Mouse (Mus musculus) forebrain, embryonic 14.5 days (tissue): ENCODE results near the gene Dppa3. TPM values are rescaled to one million over a fixed set of nuclear protein-coding genes. Genes with fewer than 3 reads are reported as not detected.

Experiments
- ATAC-seq: fragments of 200-750 bp; cut with Nextera tagmentation; 2 replicates; pipeline ENCODE4 v1.8.0; 2017; ENCODE audit warnings: mild to moderate bottlenecking, moderate library complexity
- DNase-seq: peaks from one replicate; pipeline ENCODE4 v3.0.0-alpha.2; 2015; ENCODE audit warnings: low spot score
- H3K27ac ChIP-seq: fragments of 300-500 bp; sonication (generic); 2 replicates; pipeline ENCODE4 v1.5.1; 2014; ENCODE audit warnings: low read depth, mild to moderate bottlenecking, control low read depth, low read length, moderate library complexity
- H3K27me3 ChIP-seq: fragments of 300-500 bp; sonication (generic); replicated peaks from 2 replicates; pipeline ENCODE4 v1.6.1; 2014; ENCODE audit warnings: low read length, control low read depth, mixed read lengths; ENCODE audit not compliant: control insufficient read depth, insufficient read depth
- H3K36me3 ChIP-seq: fragments of 300-500 bp; sonication (generic); 2 replicates; pipeline ENCODE4 v1.6.1; 2014; ENCODE audit warnings: low read length, control low read depth; ENCODE audit not compliant: control insufficient read depth, insufficient read depth
- H3K4me1 ChIP-seq: fragments of 300-500 bp; sonication (generic); 2 replicates; pipeline ENCODE4 v1.6.1; 2014; ENCODE audit warnings: antibody characterized with exemption, low read length, control low read depth; ENCODE audit not compliant: control insufficient read depth, insufficient read depth
- H3K4me2 ChIP-seq: fragments of 300-500 bp; sonication (generic); 2 replicates; pipeline ENCODE4 v1.6.1; 2014; ENCODE audit warnings: mild to moderate bottlenecking, control low read depth, low read length
- H3K4me3 ChIP-seq: fragments of 300-500 bp; sonication (generic); 2 replicates; pipeline ENCODE4 v1.5.1; 2014; ENCODE audit warnings: low read depth, low read length, control low read depth
- H3K9ac ChIP-seq: fragments of 300-500 bp; sonication (generic); 2 replicates; pipeline ENCODE4 v1.6.1; 2014; ENCODE audit warnings: mild to moderate bottlenecking, low read length, control low read depth, moderate library complexity
- H3K9me3 ChIP-seq: fragments of 300-500 bp; sonication (generic); replicated peaks from 2 replicates; pipeline ENCODE4 v1.6.1; 2016; ENCODE audit warnings: low read length, control low read depth, mixed read lengths; ENCODE audit not compliant: control insufficient read depth
- WGBS: fragments of 180-500 bp; shearing (Covaris S2); extraction: QIAGEN DNeasy Blood & Tissue Kit; methylation state at CpG from one replicate; pipeline ENCODE4 v1.1.7; 2014; 5-methylcytosine and 5-hydroxymethylcytosine counted together
- polyA plus RNA-seq: library from polyadenylated mRNA; unstranded; fragments of >200 nt; fragmentation: Nextera tagmentation; extraction: Ambion mirVana; gene quantifications from 2 replicates; pipeline ENCODE4 v1.2.1, GENCODE M21; 2014

Gene Dppa3
- polyA plus RNA-seq, 1 experiment from 2014 or later, result not detected

DNA sequence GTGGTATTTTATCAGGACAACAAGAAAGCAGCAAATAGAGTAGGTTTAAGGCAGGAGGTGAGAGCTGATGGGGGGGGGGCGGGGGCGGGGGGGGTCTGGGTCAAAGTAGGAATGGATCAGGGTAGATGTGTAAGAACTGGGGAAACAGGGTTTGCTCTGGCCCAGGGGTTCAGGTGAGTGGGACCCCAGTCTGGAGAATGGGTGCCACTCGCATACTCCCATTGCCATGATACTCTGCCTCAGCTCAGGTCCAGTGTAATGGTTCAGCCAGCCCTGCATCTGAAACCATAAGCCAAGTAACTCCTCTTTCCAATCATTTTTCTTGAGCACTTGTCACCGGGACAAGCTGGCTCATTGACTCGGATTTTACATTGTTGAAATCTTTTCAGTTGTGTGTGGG lies 42.6 kb downstream of the Dppa3 start:
- 76% methylated on average over 5 of the region's 5 CpGs for WGBS
- no peaks in the 10 kb centered on the region for H3K9me3 ChIP-seq
- ATAC-seq, result 0 out of 2 replicates have a peak, but pooled peaks have one; percentile 6

DNA sequence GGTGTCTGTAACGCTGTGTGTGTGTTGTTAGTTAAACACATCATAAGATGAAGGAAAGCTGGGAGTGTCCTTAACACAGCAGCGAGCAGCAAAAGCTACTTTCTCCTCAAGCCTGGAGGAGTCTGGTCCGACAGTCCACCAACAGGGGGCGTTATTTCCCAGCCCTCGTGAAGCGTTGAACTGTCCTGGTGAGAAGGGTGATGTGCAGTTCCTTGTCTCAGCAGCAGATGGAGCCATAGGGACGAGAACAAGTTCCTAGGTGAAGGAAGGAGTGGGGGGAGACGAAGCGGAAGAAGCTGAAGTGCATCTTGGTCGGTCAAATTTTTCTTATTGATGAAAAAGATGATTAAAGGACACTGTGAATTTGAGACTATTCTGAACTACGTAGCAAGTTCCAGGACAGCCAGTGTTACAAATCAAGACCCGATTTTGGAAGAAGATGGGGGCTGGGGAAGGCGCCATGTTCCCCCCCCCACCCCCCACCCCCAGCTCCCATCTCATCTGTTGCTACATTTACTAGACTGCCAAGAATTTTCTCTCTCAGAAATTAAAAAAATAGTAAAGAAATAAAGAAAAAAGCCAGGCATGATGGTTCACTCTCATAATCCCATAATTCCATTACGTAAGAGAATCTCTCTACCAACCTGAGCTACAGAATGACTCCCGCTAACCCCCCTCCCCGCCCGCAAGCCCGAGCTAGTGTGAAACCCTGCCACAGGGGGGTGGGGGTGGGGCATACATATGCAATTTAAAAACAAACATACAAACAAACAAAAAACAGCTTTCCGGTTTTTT lies 43.4 kb downstream of the Dppa3 start:
- no peak overlapping the region for H3K27ac ChIP-seq

More for the DNA sequence above, 42.6 kb downstream of the Dppa3 start:
- Histone ChIP-seq H3K4me2 (no peak overlapping the region), H3K36me3 (no peaks in the 10 kb centered on the region), H3K9ac (no peak overlapping the region), H3K4me1 (no peaks in the 10 kb centered on the region), H3K4me3 (no peak overlapping the region), H3K27me3 (no peaks in the 10 kb centered on the region), H3K27ac (no peak overlapping the region)
- DNase-seq, result no peak

DNA sequence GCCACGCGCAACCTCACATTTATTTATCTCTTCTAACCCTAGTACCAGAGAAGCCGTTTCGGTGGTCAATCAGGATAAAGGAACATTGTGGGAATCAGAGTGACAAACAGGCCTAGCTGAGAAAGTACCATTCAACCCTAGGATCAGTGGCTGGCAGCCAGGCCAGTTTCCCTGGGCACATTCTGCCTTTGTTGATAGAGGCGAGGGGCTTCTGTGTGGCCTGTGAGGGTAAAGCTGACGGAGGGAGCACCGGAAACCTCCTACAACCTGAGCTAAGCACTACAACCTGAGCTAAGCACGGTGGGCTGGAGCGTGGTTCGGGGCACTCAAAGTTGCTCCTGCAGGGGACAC lies 44.0 kb downstream of the Dppa3 start:
- ATAC-seq, result peak; percentile 35; the same call in 1 of the 2 replicates
- peak; percentile 36 for DNase-seq
- H3K27ac ChIP-seq, result 0 out of 2 replicates have a peak overlapping the region, but pooled peaks have one; percentile 17
- H3K4me3 ChIP-seq, result peak overlapping the region; percentile 38
- no peaks in the 10 kb centered on the region for H3K36me3 ChIP-seq
- H3K27me3 ChIP-seq, result no peaks in the 10 kb centered on the region
- no peaks in the 10 kb centered on the region for H3K9me3 ChIP-seq
- 21% methylated on average over 10 of the region's 10 CpGs for WGBS
- no peaks in the 10 kb centered on the region for H3K4me1 ChIP-seq
- H3K4me2 ChIP-seq, result peak overlapping the region; percentile 61
- peak overlapping the region; percentile 57; the same call in 1 of the 2 replicates for H3K9ac ChIP-seq

More for the DNA sequence above, 43.4 kb downstream of the Dppa3 start:
- Histone ChIP-seq H3K4me3 (peak overlapping the region; percentile 38), H3K27me3 (no peaks in the 10 kb centered on the region), H3K9me3 (no peaks in the 10 kb centered on the region), H3K36me3 (no peaks in the 10 kb centered on the region), H3K4me1 (no peaks in the 10 kb centered on the region), H3K4me2 (peak overlapping the region; percentile 61), H3K9ac (peak overlapping the region; percentile 57)
- DNase-seq, result peak; percentile 98
- ATAC-seq, result peak; percentile 92
- WGBS, result 6% methylated on average over 19 of the region's 19 CpGs

DNA sequence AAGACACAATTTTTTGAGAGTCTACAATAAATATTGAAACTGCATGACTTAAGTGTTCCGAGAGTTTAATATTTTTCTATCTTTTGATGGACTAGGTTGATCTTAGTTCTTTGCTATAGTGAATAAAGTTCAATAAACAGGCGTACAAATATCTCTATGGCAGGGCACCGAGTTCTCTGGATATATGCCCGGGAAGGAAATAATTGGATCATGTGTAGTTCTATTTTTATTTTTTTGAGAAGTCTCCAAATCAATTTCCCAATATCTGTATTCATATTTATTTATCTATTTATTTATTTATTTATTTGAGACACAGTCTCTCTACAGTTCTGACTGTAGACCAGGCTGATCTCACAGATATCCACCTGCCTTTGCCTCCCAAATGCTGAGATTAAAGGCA lies 44.6 kb downstream of the Dppa3 start:
- H3K9ac ChIP-seq, result no peak overlapping the region
- H3K4me3 ChIP-seq, result no peak overlapping the region
- no peaks in the 10 kb centered on the region for H3K36me3 ChIP-seq
- H3K27ac ChIP-seq, result no peak overlapping the region
- WGBS, result 91% methylated on average over 4 of the region's 4 CpGs
- H3K9me3 ChIP-seq, result no peaks in the 10 kb centered on the region
- DNase-seq (no peak), ATAC-seq (no peak)
- H3K27me3 ChIP-seq, result no peaks in the 10 kb centered on the region
- H3K4me1 ChIP-seq, result no peaks in the 10 kb centered on the region
- no peak overlapping the region for H3K4me2 ChIP-seq

DNA sequence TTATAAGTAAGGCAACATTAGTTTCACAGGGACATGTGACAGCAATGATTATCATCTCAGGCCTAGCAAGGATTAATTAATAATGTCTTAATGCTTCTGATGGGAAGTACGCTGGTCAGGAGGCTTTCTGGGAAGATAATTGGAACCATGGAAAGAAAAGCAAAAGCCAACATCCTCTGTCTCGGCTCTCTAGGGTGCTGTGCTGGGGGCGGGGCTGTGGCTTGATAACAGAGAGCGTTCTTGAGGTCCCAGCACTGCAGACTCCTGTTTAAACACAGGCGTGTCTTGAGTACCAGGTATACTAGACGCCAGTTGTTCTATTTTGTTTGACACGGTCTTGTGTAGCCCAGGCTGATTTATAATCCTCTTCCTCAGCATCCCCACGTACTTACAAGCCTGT lies 46.5 kb downstream of the Dppa3 start:
- Histone ChIP-seq H3K9ac (no peak overlapping the region), H3K4me3 (no peak overlapping the region), H3K36me3 (no peaks in the 10 kb centered on the region), H3K9me3 (no peaks in the 10 kb centered on the region), H3K27me3 (no peaks in the 10 kb centered on the region), H3K4me2 (no peak overlapping the region), H3K27ac (no peak overlapping the region), H3K4me1 (no peaks in the 10 kb centered on the region)
- no peak for ATAC-seq
- DNase-seq, result no peak
- 58% methylated on average over 8 of the region's 8 CpGs for WGBS

Other genes starting within 250 kb of the Dppa3 start
- 105 and 108 TPM in 2 replicates for gene Rimklb, start 127.6 kb upstream of the Dppa3 start, polyA plus RNA-seq
- 1.1 and 1.8 TPM in 2 replicates for gene Mfap5, start 120.6 kb upstream of the Dppa3 start, polyA plus RNA-seq
- gene Aicda, start 72.6 kb upstream of the Dppa3 start, polyA plus RNA-seq, result 0.43 and 0.52 TPM in 2 replicates
- gene Apobec1, start 24.0 kb upstream of the Dppa3 start, polyA plus RNA-seq, result 3.7 and 4.3 TPM in 2 replicates
- not detected in 2 replicates for gene Gdf3, start 16.3 kb upstream of the Dppa3 start, polyA plus RNA-seq
- 0.12 and 0.30 TPM in 2 replicates for gene Nanog, start 81.1 kb downstream of the Dppa3 start, polyA plus RNA-seq
- 15.6 and 18.1 TPM in 2 replicates for gene Slc2a3, start 175.2 kb downstream of the Dppa3 start, polyA plus RNA-seq
- gene Foxj2, start 193.5 kb downstream of the Dppa3 start, polyA plus RNA-seq, result 4.9 and 6.4 TPM in 2 replicates
- gene C3ar1, start 229.8 kb downstream of the Dppa3 start, polyA plus RNA-seq, result 1.1 and 1.2 TPM in 2 replicates
- 106 and 123 TPM in 2 replicates for gene Necap1, start 248.1 kb downstream of the Dppa3 start, polyA plus RNA-seq